Mouse (Mus musculus): ENCODE results near the gene Gm5797.
"Not testable (repeated sequence)": the region's sequence is repeated elsewhere in the genome, so short reads cannot be mapped to it uniquely, and the experiment has no call there.

DNA sequence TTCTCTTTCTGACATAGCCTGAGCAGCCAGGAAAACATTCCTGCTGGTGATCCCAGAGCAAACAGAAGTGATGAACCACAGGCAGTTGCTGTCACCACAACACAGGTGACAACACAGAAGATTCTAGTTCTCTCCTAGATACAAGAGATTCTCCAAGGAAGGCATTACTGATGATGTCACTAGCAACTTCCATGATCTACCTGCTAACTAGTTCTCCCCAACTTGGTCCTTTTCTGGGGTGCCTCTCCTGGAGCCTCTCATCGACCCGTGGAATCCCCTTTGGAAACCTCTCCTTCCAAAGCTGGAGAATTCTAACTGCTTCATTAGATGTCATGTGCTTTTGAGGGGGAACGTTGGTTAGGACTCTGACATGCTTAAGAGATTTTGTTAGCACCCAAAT, 32.8 kb upstream of the Gm5797 start, which contains the start of gene Gm8374:
- not testable (repeated sequence) for TF ChIP-seq CTCF (IDR thresholded peaks at IDR 0.05; ENCODE audit: extremely low read depth, insufficient read depth, insufficient read length, insufficient replicate concordance); POLR2A (IDR thresholded peaks at IDR 0.05; ENCODE audit: low read depth, low read length)
